Mouse (Mus musculus): Measurements from ENCODE around the gene Sertad2.

- no peak for TF ChIP-seq CTCF (IDR thresholded peaks at IDR 0.05; ENCODE audit: low read depth)
- TF ChIP-seq EP300 (optimal IDR thresholded peaks at IDR 0.05) = no peak
These were observed 6.4 kb downstream of the Sertad2 start for GRCm38 (mm10) chr11:20549481-20549880.
